8 mouse cellular contexts compared by ENCODE assay signal in genomic region chr16:42255693-42256092, GRCm38 (mm10).
DNase-seq lines count a peak whose midpoint lies in the region; ATAC-seq and TF ChIP-seq lines count a peak whose summit lies in the region.

No protein-coding gene starts in this region.

- H3K9ac ChIP-seq in forebrain, embryonic 13.5 days = no peak overlapping the region
- H3K9ac ChIP-seq in hindbrain, embryonic 14.5 days = no peak overlapping the region
- no peak overlapping the region for H3K9ac ChIP-seq in midbrain, embryonic 13.5 days (replicated peaks)
- no peak overlapping the region for H3K9ac ChIP-seq in intestine, postnatal 0 days (ENCODE audit: low read depth, low read length)

- peak overlapping the region; percentile 14; the same call in 1 of the 2 replicates for H3K4me2 ChIP-seq in forebrain, embryonic 13.5 days
- peak overlapping the region; percentile 17 for H3K4me2 ChIP-seq in hindbrain, embryonic 14.5 days (replicated peaks)
- no peak overlapping the region for H3K4me2 ChIP-seq in midbrain, embryonic 13.5 days (replicated peaks)
- no peak overlapping the region for H3K4me2 ChIP-seq in intestine, postnatal 0 days (replicated peaks; ENCODE audit: low read depth)

- H3K36me3 ChIP-seq in forebrain, embryonic 13.5 days (ENCODE audit: poor library complexity, severe bottlenecking) = no peaks in the 10 kb centered on the region
- no peaks in the 10 kb centered on the region for H3K36me3 ChIP-seq in forebrain, embryonic 10.5 days (replicated peaks)
- H3K36me3 ChIP-seq in hindbrain, embryonic 14.5 days (replicated peaks; ENCODE audit: control insufficient read depth, insufficient read depth) = no peaks in the 10 kb centered on the region
- no peaks in the 10 kb centered on the region for H3K36me3 ChIP-seq in midbrain, embryonic 13.5 days
- no peaks in the 10 kb centered on the region for H3K36me3 ChIP-seq in intestine, postnatal 0 days (ENCODE audit: control insufficient read depth, insufficient read depth)

- no peak for DNase-seq in forebrain, embryonic 10.5 days (ENCODE audit: extremely low spot score, low spot score)
- DNase-seq in cerebellum, adult 11-12 months = peak; percentile 58
- DNase-seq in hindbrain, embryonic 14.5 days (ENCODE audit: low spot score) = peak; percentile 80
- no peak for DNase-seq in thymus, postnatal 10 days (ENCODE audit: low spot score in 2 of 2)
- DNase-seq in lung, postnatal 36 days = no peak

- peak overlapping the region; percentile 44 for H3K27ac ChIP-seq in forebrain, embryonic 13.5 days
- H3K27ac ChIP-seq in forebrain, embryonic 10.5 days = no peak overlapping the region
- peak overlapping the region; percentile 62 for H3K27ac ChIP-seq in hindbrain, embryonic 14.5 days
- H3K27ac ChIP-seq in midbrain, embryonic 13.5 days = peak overlapping the region; percentile 72
- H3K27ac ChIP-seq in intestine, postnatal 0 days (ENCODE audit: low read depth, low read length) = no peak overlapping the region

- TF ChIP-seq CTCF in intestine, postnatal 0 days (IDR thresholded peaks at IDR 0.05; ENCODE audit: low read depth) = no peak

- H3K4me3 ChIP-seq in forebrain, embryonic 13.5 days = no peak overlapping the region
- H3K4me3 ChIP-seq in forebrain, embryonic 10.5 days = no peak overlapping the region
- no peak overlapping the region for H3K4me3 ChIP-seq in hindbrain, embryonic 14.5 days (replicated peaks; ENCODE audit: low read length)
- H3K4me3 ChIP-seq in midbrain, embryonic 13.5 days (replicated peaks) = no peak overlapping the region
- H3K4me3 ChIP-seq in intestine, postnatal 0 days (ENCODE audit: low read depth, low read length) = no peak overlapping the region

- H3K27me3 ChIP-seq in forebrain, embryonic 13.5 days = no peaks in the 10 kb centered on the region
- no peaks in the 10 kb centered on the region for H3K27me3 ChIP-seq in forebrain, embryonic 10.5 days (ENCODE audit: poor library complexity, severe bottlenecking)
- H3K27me3 ChIP-seq in hindbrain, embryonic 14.5 days (ENCODE audit: control insufficient read depth, insufficient read depth, low read length) = no peaks in the 10 kb centered on the region
- no peaks in the 10 kb centered on the region for H3K27me3 ChIP-seq in midbrain, embryonic 13.5 days
- no peaks in the 10 kb centered on the region for H3K27me3 ChIP-seq in intestine, postnatal 0 days (replicated peaks; ENCODE audit: control insufficient read depth, insufficient read depth, low read length)

- ATAC-seq in forebrain, embryonic 13.5 days = peak; percentile 86
- ATAC-seq in hindbrain, embryonic 14.5 days (ENCODE audit: low FRiP score) = peak; percentile 92
- ATAC-seq in midbrain, embryonic 13.5 days = peak; percentile 87
- ATAC-seq in intestine, postnatal 0 days = no peak

- H3K9me3 ChIP-seq in forebrain, embryonic 13.5 days (replicated peaks) = no peaks in the 10 kb centered on the region
- H3K9me3 ChIP-seq in forebrain, embryonic 10.5 days = no peaks in the 10 kb centered on the region
- H3K9me3 ChIP-seq in hindbrain, embryonic 14.5 days (ENCODE audit: control insufficient read depth, low read length) = no peaks in the 10 kb centered on the region
- H3K9me3 ChIP-seq in midbrain, embryonic 13.5 days = no peaks in the 10 kb centered on the region
- H3K9me3 ChIP-seq in intestine, postnatal 0 days (ENCODE audit: control insufficient read depth) = no peaks in the 10 kb centered on the region

- 0 out of 2 replicates have a peak, but pooled peaks cover 4% of the 10 kb centered on the region for H3K4me1 ChIP-seq in forebrain, embryonic 13.5 days
- no peaks in the 10 kb centered on the region for H3K4me1 ChIP-seq in forebrain, embryonic 10.5 days
- peaks cover 7% of the 10 kb centered on the region; the same call in 1 of the 2 replicates for H3K4me1 ChIP-seq in hindbrain, embryonic 14.5 days (replicated peaks; ENCODE audit: control insufficient read depth, insufficient read depth, low read length)
- H3K4me1 ChIP-seq in midbrain, embryonic 13.5 days (replicated peaks) = peaks cover 9% of the 10 kb centered on the region; the same call in 1 of the 2 replicates
- H3K4me1 ChIP-seq in intestine, postnatal 0 days (replicated peaks; ENCODE audit: control insufficient read depth, insufficient read depth, low read length) = no peaks in the 10 kb centered on the region

- 65% methylated on average over 11 of the region's 11 CpGs for whole genome bisulfite sequencing in forebrain, embryonic 13.5 days
- 95% methylated on average over 11 of the region's 11 CpGs for WGBS in forebrain, embryonic 10.5 days
- WGBS in hindbrain, embryonic 14.5 days = 62% methylated on average over 11 of the region's 11 CpGs
- 72% methylated on average over 11 of the region's 11 CpGs for WGBS in midbrain, embryonic 13.5 days
- 85% methylated on average over 11 of the region's 11 CpGs for WGBS in intestine, postnatal 0 days

Comparison
In these comparisons a context has a peak if more than half of its experiments do, and no peak if none do; other contexts are left out.
1. H3K27ac ChIP-seq: peak in forebrain, embryonic 13.5 days (single experiment), hindbrain, embryonic 14.5 days (single experiment) and midbrain, embryonic 13.5 days (single experiment); none in forebrain, embryonic 10.5 days (single experiment) and intestine, postnatal 0 days (single experiment).
2. H3K4me2 ChIP-seq: peak in forebrain, embryonic 13.5 days (single experiment) and hindbrain, embryonic 14.5 days (single experiment); none in midbrain, embryonic 13.5 days (single experiment) and intestine, postnatal 0 days (single experiment).
3. DNase-seq: peak in cerebellum, adult 11-12 months (single experiment) and hindbrain, embryonic 14.5 days (single experiment); none in forebrain, embryonic 10.5 days (single experiment), thymus, postnatal 10 days (0 of 2) and lung, postnatal 36 days (single experiment).